Mouse (Mus musculus): Measurements from ENCODE around the gene Bckdha.

The Bckdha gene

DNA sequence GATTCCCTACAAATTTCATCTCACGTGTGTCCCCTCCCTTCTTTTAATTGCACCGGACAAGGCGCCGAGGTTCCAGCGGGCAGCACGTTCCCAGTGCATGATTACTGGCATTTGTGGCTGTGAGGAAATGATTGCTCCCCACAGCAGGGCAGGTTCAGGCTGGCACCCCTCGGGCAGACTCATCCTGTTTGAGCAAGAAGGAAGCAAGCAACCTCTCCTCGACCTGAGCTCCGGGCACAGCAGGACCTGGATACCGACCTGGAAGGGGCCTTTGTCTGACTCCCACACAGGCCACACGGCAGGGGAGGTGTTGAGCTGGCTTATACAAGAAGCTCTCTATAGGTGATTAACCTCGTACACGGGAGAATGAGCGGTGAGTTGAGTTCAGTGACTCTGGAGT is 13.7 kb downstream of the Bckdha start:
- in situ Hi-C loops (cut with MboI): no loop called here

DNA sequence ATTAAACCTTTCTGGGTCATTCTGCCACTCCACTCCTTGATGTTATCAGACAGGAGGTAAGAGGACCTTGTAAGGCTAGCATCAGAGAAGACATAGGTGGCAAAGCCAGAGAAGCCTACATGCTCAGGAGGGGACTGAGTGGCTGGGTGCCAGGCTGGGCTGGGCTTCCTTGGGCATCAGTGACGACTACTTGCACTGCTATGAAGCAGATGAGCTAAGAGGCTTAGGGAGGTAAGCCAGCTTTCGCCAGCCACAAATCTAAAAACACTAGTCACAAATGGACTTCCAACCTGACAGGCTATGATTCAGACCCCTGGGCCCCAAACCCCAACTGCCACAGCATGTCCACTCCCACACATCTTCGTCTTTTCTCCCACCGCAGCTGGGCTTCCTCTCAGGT is 14.2 kb downstream of the Bckdha start:
- in situ Hi-C loops (cut with MboI): no loop called here

DNA sequence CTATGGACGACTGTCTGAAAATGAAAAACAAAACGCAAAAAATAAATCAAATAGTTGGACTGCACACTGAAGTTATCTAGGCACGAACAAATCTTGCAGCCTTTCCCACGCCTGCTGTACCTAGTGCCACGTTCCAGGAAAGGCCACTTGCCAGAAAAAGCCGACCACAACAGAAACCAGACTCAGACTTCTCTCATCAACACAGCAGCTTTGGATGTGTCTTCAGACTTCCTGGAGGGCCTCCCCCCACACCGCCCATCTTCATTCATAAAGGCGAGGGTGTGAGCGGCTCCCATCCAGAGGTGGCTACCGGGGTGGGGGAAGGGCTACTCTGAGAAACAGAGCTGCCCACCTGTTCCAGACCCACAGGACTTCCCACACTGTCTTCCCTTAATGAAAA is 14.6 kb downstream of the Bckdha start:
- in situ Hi-C loops (cut with MboI): no loop called here

DNA sequence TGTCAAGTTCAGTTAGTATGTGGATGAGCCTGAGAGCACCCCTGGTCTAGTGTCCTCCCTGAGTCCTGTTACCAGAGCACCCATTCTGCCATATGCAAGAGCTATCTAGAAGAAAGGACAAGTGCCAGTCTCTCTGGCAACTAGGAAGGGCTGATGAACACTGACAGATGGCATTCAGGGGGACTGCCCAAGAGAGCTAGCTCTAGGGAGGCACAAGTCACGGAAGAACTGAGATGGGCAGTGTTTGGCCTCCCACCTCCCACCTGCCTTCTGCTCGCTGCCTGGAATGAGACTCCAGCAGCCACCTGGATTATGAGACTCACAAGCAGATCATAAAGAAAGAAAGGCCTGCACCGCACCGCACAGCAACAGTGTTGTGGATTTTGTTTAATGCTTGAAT is 19.0 kb downstream of the Bckdha start:
- in situ Hi-C loops (cut with MboI): no loop called here

DNA sequence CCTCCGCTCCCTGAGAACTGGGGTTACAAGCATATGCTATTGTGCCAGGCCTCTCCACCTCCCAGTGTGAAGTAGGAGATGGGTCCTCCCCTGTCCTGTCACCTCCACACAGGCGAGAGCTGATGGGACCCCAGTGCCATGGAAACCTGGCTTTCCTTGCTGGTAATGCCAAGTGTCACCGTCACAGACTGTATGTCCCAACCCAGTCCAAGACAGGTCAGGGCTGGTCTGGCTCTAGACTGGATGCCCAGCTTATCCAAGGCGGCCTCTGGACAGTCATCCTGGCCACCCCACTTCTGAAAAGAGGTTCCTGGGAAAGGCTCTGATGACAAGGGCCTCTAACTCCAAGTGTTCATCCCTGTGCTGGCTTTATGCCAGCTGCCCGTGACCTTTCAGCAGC is 21.7 kb downstream of the Bckdha start:
- in situ Hi-C loops (cut with MboI): no loop called here

DNA sequence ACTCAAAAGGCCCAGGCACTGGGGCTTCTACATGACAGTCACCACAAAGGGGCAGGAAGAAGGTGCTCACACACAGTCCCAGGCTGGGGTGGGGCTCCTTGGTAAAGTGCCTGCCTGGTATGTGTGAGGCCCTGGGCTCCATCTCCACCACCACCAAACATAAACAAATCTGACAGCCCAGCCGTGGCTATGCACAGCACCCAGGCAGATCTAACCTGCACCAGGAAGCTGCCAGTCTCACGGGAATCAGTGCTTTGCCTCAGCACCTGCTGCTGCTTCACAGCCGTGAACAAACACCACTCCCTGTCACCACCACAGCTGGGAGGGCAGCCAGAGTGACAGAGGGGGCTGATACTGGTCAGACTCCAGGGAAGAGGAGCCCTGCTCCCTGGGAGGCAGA is 22.4 kb downstream of the Bckdha start:
- in situ Hi-C loops (cut with MboI): no loop called here

DNA sequence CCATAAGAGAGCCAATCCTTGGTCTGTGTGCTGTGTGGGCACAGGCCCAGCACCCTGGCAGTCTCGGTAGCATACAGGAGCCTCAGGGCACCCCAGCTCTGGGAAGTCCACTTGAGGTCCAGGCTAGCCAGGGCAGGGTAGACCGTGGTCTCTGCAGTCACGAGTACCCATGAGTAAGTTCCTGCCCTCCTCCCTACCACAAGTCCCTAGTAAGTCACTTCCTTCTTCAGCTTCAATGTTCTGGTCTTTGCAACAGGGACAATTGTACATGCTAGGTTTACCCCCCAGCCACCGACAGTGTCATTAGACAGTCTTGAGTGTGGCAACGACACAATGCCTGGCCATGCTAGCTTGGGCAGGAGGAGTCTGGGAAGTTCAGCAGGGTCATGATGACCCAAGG is 26.1 kb downstream of the Bckdha start:
- in situ Hi-C loops (cut with MboI): no loop called here

DNA sequence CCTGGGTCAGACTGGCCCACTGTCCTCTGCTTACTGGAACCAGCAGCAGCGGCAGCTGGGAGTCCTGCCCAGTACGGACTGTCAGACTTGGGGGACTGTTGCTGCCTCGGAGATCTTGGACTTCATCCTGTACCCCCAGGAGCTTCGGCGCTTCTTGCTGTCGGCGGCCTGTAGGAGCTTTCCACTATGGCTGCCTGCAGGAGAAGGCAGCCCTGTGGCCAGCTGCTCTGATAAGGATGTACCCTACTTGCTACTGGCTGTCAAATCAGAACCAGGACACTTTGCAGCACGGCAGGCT is 30.5 kb downstream of the Bckdha start:
- in situ Hi-C loops (cut with MboI): no loop called here

DNA sequence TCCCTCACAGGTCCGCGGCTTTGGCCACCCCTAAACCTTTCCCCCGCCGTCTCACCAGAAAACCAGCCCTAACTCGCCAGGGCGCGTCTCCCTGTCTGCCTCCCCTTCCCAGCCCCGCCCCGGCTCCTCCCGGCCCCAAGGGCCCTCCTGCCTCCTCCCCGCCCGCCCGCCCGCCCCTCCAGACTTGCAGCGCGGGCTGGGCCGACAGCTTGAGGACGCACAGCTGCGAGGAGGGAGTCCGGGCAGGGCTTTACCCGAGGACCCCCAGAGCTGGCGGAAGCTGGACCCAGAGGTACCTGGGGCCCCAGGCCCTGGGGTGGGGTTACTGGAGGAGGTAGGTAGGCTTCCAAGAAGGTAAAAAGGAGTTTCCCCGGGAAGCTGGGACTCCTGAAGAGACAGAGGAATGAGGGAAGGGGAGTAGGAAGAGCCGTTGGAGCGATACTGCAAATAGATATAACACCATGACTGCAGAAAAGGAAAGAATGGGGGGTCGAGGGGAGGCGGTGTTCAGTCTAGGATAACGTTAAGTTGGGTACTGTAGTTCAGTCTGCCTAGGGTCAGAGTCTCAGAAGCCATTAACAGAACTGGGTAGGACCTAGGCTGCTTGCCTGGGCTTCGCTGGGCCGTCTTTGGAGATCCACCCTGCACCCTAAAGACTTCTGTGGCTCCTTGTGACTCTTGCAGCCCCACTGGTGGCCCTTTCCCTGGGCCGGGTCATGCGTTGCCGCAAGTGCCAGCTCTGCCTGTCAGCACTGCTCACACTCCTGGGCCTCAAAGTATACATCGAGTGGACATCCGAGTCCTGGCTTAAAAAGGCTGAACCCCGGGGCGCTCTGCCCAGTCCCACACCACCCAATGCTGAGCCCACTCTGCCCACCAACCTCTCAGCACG is 31.1 kb downstream of the Bckdha start:
- in situ Hi-C loops (cut with MboI): no loop called here

DNA sequence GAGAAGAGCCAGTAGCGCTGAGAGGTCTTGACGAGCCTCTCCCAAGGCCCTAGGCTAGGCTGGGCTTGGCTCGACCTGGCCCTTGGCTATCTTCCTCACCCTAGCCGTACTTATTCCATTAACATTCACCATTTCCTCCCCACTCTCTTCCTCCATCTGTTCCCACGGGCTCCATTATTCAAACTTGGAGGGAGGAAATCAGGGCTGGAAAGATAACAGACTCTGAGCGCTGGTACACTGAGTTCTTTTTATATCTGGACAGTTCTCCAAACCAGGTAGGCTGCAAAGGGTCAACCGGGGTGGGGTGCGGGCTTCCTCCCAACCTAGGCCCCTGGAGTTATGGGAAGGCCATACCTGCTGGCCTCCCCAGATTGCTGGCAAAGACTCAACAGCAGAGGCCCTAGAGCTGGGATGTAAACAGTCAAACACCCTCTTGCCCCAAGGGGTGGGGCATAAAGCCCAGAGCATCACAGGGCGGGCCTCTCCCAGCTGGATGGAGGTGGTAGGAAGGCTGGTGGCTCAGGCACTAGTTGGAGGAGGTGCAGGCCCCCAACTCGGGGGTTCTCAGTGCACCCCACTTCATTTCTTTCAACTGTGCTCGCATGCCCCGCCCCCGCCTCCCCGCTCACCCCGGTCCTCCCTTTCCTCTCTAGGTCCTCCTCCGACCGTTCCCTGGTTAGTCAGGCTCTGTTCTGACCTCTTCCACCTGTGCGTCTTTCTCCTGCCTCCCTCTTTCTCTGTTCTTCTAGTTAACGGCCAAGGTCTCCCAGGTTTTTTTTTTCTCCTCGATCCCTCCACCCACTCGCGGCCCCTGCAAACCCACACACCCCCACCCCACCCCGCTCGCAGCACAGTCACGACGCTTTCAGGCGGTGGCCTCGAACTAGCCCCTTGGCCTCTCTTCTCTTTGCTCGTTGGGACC is 32.0 kb downstream of the Bckdha start, which contains the start of gene B3gnt8:
B3gnt8 (plus strand) TSS at position 146 of the 922 bp plus-strand sequence.
- in situ Hi-C loops (cut with MboI): no loop called here

DNA sequence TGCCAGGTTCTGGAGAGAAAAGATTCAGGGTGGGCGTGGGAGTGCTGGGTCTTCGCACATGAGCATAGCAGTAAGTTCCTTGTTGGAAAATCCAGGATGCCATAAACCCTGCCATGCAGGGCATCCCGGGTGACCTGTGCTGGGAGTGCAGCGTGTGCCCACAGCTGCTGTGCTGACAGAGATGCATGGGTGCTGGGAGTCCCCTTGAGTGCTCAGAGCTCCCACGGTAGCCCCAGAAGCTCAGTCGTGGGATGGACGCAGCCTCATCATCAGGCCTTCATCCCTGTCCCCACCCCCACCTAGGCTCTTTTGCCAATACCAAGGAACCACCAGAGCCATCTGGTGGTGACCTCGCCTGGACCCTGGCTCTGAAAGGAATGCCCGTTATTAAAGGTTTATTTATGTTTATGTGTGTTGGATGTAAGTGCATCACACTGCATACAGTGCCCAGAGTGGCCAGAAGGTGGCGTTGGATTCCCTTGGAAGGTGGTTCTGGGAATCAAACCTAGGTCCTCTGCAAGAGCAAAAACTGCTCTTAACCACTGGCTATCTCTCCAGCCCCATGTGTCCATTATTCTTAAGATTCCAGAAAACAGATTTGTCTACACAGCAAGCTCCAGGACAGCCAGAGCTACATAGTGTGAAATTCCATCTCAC is 33.1 kb downstream of the Bckdha start:
- in situ Hi-C loops (cut with MboI): no loop called here

DNA sequence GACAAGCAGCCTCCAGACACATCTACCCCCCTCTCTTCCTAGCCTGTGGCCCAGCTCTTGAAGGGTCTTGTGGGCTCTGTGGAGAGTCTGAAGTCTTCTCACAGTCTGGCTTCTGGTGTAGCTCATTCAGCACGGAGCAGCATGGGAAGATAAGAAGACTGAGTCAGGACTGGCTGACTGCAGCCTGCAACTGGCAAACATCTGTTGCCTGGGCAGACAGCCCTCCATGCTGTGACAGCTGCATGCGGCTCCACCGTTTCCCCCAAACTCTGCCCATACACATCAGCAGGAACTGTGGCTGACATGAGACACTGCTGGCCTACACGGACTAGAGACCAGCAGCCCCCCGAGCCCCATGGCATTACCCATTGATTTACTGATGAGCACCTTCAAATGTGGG is 33.9 kb downstream of the Bckdha start:
- in situ Hi-C loops (cut with MboI): loop anchor here (5.0 kb wide), 1 partner anchor 32 kb away; the partner anchor contains the start of genes Bckdha and Exosc5

DNA sequence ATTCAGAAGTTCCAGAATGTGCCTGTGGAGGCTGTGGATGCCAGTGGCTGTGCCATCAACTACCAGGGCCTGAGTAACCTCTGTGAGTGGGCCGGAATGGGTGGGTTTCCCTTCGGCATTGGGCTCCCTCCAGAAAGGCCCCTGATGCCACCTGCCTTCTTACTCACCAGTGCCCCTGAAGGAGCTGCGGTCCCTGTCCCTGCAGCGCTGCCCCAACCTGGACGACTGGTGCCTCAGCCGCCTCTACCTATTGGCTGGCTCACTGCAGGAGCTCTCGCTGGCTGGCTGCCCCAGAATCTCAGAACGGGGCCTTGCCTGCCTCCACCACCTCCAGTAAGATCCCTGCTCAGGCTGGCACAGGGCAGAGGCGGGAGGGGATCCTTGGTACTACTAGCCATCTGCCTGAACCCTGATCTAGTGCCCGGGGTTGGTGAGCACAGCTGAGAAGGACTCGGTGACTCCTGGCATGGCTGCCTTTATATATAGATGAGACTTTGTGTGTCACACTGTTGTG is 34.9 kb downstream of the Bckdha start:
- in situ Hi-C loops (cut with MboI): loop anchor here (5.0 kb wide), 1 partner anchor 33 kb away; the partner anchor contains the start of genes Bckdha and Exosc5

DNA sequence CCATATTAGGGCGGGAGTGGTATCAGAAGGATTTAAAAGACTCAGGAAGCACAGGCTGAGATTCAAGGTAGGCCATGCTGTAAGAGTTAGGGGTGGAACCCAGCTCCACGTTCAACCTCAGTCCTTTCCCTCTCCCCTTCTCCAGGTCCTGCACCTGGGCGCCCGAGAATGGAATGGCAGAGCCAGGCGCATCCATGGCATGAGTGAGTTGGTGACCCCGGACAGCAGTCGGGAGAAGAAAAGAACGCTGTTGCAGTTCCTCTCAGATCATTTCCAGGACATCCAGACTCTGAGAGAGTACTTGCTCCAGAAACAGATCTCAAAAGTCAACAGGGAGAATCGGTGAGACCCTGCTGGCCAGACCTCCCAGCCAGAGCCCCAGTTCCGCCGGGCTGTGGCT is 38.0 kb downstream of the Bckdha start:
- in situ Hi-C loops (cut with MboI): loop anchor here (5.0 kb wide), 1 partner anchor 37 kb away; the partner anchor contains the start of genes Bckdha and Exosc5

DNA sequence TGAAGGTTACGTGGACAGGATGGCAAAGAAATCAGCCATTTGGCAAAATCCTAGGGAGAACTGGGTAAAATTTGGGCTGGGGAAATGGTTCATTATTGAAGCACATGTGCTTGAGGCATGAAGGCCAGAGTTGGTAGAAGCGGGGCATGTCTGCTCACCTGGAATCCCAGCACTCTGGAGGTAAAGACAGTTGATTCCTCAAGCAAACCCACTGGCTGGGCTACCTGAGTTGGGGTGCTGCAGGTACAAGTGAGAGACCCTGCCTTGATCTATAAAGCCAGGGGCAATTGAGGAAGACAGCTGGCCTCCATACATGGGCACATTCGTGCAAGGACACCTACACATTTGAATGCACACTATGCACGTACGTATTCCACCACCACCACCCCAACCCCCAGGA is 38.7 kb downstream of the Bckdha start:
- in situ Hi-C loops (cut with MboI): loop anchor here (5.0 kb wide), 1 partner anchor 37 kb away; the partner anchor contains the start of genes Bckdha and Exosc5

DNA sequence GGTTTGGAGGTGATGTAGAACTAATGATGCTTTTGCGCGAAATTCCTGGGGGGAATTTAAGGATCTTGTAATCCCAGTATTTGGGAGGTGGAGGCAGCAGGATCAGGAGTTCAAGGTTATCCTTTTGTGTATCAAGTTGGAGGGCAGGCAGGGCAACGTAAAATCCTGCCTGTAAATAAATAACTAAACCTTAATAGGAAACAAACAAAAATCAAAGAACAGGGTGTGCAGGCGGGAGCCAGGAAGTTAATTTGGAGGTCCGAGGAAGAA is 39.1 kb downstream of the Bckdha start:
- in situ Hi-C loops (cut with MboI): no loop called here

DNA sequence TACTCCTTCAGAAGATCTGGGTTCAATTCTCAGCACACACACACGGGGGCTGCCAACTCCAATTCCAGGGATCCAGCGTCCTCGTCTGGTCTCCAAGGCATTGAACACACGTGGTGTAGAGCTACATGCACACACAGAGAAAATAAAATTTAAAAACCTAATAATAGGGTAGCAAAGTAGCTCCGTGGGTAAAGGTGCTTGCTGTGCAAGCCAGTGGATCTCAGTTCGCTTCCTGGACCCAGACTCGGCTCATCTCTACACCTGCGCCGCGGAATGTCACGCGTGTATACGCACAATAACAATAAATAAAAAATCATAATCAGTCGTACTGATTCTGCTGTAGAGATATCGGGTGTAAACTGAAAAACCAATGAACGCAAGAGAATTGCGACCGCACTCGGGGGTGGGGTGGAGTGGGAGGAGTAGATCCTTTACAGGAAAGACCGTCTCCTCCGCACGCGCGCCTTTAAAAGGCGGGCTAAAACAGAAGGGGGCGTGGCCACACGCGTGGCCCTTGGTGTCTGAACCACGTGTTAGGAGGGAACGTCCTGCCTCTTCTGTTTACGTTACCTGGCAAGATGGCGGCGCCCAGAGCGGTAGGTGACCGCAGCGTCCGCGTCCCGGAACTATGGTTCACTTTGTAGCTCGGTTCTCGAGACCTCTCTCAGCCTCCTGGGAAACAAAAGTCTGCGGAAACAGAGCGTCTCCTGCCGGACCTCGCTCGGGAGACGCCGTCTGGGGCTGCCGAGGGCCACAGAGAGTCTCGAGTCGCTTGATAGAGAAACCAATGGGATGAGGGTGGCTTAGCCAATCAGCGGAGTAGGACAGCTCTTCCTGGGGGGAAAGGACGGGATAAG is 39.7 kb downstream of the Bckdha start, which contains the start of gene Dmac2:
Dmac2 (plus strand) TSS at position 550 of the 857 bp plus-strand sequence.
- in situ Hi-C loops (cut with MboI): no loop called here

DNA sequence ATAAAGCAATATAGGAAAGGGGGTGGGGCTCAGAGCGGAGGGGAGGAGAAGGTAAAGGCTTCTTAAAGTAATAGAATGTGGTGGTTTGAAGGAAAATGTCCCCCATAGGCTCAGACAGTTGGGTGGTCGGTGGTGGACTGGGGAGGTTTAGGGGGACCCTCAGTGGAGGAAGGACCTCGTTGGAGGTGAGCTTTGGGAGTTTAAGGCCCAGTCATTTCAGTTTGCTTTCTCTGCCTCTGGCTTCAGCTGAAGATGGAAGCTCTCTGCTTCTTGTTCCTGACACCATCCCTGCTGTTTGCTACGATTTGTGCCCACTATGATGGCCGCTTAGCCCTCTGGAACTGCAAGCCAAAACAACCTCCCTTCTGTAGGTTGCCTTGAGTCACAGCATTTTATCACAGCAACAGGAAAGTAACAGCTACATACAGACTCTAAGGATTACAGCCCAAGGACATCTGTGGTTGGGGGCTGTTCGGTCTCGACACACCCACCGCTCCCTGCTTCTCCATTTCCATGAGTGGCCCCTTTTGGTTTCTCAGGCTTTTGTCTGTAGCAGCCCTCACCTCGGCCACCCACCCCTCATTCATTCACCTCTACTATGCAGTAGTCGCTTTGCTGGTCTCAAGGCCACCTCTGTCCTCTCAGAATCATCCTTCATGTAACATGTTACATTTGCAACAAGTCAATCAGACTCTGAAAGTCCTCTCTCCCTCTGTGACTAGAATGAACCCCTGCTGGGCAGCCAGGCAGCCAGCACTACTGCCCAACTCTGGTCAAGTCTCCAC is 41.2 kb downstream of the Bckdha start:
- in situ Hi-C loops (cut with MboI): no loop called here

DNA sequence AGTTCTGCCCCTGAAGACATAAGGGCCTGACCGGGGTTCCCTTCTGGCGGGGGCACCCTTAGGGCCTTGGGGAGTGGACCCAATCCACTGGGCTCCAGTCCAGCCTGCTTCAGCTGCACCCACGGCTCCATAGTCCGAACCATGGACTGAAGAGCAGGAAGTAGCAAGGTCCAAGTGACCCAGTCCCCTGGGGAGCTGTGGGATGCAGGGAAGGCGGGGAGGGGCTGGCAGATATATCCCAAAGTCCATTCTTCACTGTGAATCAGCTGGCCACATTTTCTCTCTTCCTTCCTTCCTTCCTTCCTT is 43.1 kb downstream of the Bckdha start, which contains the start of gene Erich4:
Erich4 (minus strand) TSS at position 187 of the 306 bp plus-strand sequence.
- in situ Hi-C loops (cut with MboI): no loop called here
